ENCODE assay signal across 18 mouse cellular contexts in the genomic region with DNA sequence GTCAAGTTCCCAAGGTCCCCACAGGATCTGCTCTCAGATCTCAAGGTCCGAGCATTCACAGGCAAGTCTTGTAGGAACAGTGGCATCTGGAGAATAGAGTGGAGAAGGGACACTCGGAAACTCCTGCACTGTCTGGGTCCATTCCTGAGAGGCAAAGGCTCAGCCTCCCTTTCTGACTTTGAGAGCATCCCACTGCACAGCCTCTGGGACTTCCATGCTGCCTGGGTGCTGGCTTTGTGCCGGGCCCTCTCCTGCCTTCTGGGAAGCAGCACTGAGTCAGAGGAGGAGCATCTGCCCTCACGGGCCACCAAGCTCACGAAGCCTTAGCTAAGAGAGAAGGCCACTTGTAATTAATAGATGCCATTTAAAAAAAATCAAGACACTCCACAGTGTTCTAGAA. TPM values are rescaled to one million over a fixed set of nuclear protein-coding genes. Genes with fewer than 3 reads are reported as not detected.
DNase-seq lines count a peak whose midpoint lies in the region; ATAC-seq and TF ChIP-seq lines count a peak whose summit lies in the region.
"Had no signal": no experiment of that assay in that cellular context is flagged by ENCODE, and none has a peak within 500 bp of the region (broad histone marks: within the 10 kb centered on the region; RNA-seq: fewer than 3 reads in every experiment).

No protein-coding gene starts in this region.

- no peaks in the 10 kb centered on the region; the same call in 1 of the 2 replicates for H3K4me1 ChIP-seq in testis, adult 2 months (ENCODE audit: control insufficient read depth, insufficient read depth, low read length)
- H3K4me1 ChIP-seq: embryonic facial prominence, embryonic 12.5 days; forebrain, embryonic 13.5 days; liver, embryonic 13.5 days had no signal

- no peak overlapping the region for H3K4me3 ChIP-seq in testis, adult 2 months (ENCODE audit: control insufficient read depth, low read depth, low read length)
- H3K4me3 ChIP-seq: embryonic facial prominence, embryonic 12.5 days; erythroblast, embryonic 14.5 days; forebrain, embryonic 13.5 days; limb, embryonic 13.5 days; liver, embryonic 13.5 days had no signal

- TF ChIP-seq POLR2A in testis, adult 2 months (IDR thresholded peaks at IDR 0.05; ENCODE audit: control insufficient read depth, low read depth, low read length), result no peak

- 0 out of 2 replicates have a peak overlapping the region, but pooled peaks have one; percentile 58 for H3K27ac ChIP-seq in testis, adult 2 months (ENCODE audit: control insufficient read depth, insufficient read depth, low read depth, low read length)
- H3K27ac ChIP-seq: embryonic facial prominence, embryonic 12.5 days; forebrain, embryonic 13.5 days; kidney, postnatal 0 days; limb, embryonic 13.5 days; liver, embryonic 13.5 days had no signal

- H3K27me3 ChIP-seq in testis, adult 2 months (ENCODE audit: control insufficient read depth, insufficient read depth, low read length), result no peaks in the 10 kb centered on the region
- H3K27me3 ChIP-seq: embryonic facial prominence, embryonic 12.5 days; forebrain, embryonic 13.5 days had no signal

- peak; percentile 21 for DNase-seq in heart, postnatal 4 days
- DNase-seq in heart, adult 9 months (ENCODE audit: low spot score in 2 of 2), result no peak
- no peak for DNase-seq in testis, postnatal 10 days (ENCODE audit: low spot score)
- peak; percentile 66 for DNase-seq in adrenal gland, postnatal 10 days
- DNase-seq in kidney, postnatal 10 days, result no peak
- DNase-seq: gastrocnemius, postnatal 25 days; kidney, adult 11 months; liver, embryonic 13.5 days; lung, embryonic 14.5 days; lung, postnatal 4 days; right cerebral cortex, postnatal 25 days had no signal

- 0 out of 2 replicates have a peak, but pooled peaks have one; percentile 3 for ATAC-seq in neutrophil, adult 5-6 weeks (ENCODE audit: extremely low read depth, insufficient number of reproducible peaks, low FRiP score, poor library complexity, severe bottlenecking)
- ATAC-seq: forebrain, embryonic 13.5 days had no signal

- H3K36me3 ChIP-seq in testis, adult 2 months (ENCODE audit: control insufficient read depth, insufficient read depth, low read length), result no peaks in the 10 kb centered on the region
- H3K36me3 ChIP-seq: embryonic facial prominence, embryonic 12.5 days; limb, embryonic 13.5 days; liver, embryonic 13.5 days had no signal

- no peak for TF ChIP-seq CTCF in testis, adult 2 months (IDR thresholded peaks at IDR 0.05; ENCODE audit: control insufficient read depth, insufficient read depth, insufficient replicate concordance, low read depth, low read length)

RNA-seq across cellular contexts. Expression of a gene that starts 37.3 kb away (rescaled TPM):
- 10 to 100 TPM; 69.3 to 70.9 TPM for total RNA-seq in heart, postnatal 4 days (2021)
- 7.3 and 8.7 TPM in 2 replicates for polyA plus RNA-seq in testis, adult 2 months (2012; rRNA removed)
- 10 to 100 TPM; 40.4 to 72.5 TPM for total RNA-seq in adrenal gland, postnatal 10 days (2021)
- 1.4 and 2.1 TPM in 2 replicates for total RNA-seq in neutrophil, adult 5-6 weeks (2017)

Comparison
In these comparisons a context has a peak if more than half of its experiments do, and no peak if none do; other contexts are left out.
1. DNase-seq: peak in heart, postnatal 4 days (single experiment) and adrenal gland, postnatal 10 days (single experiment); none in heart, adult 9 months (0 of 2), testis, postnatal 10 days (single experiment) and kidney, postnatal 10 days (single experiment).
2. RNA of a gene that starts 37.3 kb away (total RNA-seq): 40.4 to 72.5 TPM in adrenal gland, postnatal 10 days and 69.3 to 70.9 TPM in heart, postnatal 4 days; 1.4 to 2.1 TPM in neutrophil, adult 5-6 weeks; every median in the first group is over 10 times any median in the second.